Mouse (Mus musculus): ENCODE measurements around the gene Lpcat4.
A peak's percentile ranks its signal among the peaks of the same experiment; 100 is the strongest.
"Not testable (repeated sequence)": the region's sequence is repeated elsewhere in the genome, so short reads cannot be mapped to it uniquely, and the experiment has no call there.

The Lpcat4 gene

DNA sequence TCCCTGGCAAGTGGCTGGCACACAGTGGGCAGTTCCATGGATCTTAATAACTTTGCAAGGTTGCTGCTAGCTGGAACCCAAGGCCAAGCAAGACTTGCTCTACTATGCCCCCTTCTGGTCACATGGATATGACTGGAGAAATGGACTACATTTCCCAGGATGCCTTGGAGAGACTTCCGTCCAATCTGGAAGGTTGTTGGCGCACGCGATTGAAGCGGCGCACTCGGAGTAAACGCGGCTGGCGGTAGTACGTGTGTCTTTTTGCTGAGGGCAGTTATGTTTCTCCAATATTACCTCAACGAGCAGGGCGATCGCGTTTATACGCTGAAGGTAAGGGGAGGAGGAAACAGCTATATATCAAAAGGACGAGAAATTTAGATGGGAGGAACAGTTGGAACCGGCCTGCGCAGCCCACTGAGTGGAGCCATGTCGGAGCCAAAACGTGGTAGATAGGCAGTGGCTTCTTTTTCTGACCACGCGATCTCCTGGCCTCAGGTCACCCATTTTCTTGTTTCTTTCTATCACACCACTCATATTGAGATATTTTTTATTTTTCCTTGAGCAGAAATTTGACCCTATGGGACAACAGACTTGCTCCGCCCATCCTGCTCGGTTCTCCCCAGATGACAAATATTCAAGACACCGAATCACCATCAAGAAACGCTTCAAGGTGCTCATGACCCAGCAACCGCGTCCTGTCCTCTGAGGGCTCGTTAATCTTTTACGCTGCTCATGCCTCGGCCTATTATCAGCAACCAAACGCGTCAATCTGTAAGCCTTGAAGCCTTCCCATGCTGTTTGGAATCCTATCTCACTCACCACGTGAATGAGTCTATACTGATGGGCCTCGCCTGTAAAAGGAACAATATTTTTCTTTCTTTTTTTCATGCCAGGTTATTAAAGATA is 22.7 kb downstream of the Lpcat4 start, which contains the start of gene Nop10:
Gene Nop10, plus strand, starts transcription at position 179 of the 906 bp plus-strand sequence.
- peak; percentile 42 to 61 for DNase-seq (ENCODE audit: low read depth in 1 of 2, low spot score in 2 of 2)

DNA sequence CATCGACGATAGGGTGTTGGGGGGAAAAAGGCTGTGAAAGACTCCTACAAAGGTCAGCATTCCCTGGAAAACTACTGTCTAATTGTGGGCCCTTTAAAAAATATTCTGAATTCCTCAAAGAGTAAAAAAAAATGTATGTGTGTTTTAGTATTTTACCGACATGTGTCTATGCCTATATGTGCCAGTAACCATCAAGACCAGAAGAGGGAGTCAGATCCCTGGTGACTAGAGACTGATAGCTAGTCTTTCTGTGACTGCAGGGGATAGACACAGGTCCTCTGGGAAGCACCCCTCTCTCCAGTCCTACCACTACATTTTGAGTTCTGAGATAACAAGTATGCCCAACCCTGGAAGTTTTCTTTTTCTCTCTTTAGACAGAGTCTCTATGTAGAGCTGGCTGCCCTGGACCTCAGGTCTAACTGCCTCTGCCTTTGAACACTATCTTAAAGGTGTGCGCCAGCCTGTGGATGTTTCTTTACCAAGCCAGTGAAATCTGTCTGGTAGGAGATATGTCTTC is 23.6 kb downstream of the Lpcat4 start:
- no peak for DNase-seq (ENCODE audit: low read depth in 1 of 2, low spot score in 2 of 2)

DNA sequence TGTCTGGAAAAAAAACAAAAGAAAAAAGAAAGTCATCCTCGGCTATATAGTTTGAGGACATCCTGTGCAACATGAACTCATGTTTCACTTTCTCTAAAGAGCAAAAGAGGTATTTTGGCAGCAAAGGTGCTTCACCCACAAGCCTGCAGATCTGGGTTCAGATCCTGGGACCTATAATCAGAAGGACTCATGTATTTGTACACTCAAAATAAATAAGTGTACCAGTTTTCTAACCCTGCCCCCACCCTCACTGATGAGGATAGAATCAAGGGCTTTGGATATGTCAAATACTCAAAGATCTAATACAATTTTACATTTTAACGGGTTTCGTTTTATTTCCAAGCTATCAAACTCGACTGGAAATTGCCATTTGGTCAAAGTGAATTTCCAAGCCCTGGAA is 25.1 kb downstream of the Lpcat4 start:
- DNase-seq (ENCODE audit: low read depth in 1 of 2, low spot score in 2 of 2) = no peak

DNA sequence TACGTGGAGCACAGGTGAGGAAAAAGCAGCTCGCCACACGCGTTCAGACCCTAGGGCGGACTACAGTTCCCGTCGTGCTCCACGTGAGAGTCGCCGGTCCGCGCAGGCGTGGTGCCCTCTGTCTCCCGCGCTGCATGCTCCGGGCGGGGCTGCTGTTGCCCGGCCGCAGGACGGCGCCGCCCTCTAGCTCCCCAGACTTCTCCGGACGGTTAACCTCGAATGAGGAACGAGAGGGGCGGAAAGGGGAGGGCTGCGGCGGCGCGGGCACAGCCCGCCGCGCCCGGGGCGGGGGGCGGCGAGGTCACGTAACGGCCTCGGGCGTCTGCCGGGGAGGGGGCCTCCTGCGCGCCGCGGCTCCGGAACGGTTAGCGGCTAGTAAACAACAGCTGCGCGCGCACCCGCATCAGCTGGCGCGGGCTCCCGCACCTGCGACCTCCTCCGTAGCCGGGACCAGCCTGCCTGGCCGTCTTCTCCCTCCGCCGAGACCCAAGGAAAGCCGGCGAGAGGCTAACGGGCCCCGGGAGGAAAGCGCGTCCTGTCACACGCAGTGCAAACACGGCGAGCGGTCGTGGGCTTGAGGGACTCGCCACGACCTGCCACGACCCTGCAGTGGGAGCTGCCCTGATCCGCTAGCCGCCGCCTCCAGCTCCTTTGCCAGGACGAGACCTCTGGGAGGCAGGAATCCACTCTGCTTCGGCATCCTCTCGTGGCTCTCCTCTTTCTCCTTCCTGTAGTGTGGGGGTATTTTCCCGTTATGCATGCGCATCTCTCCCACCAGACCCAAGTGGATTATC is 26.4 kb downstream of the Lpcat4 start, which contains the start of gene Slc12a6:
Gene Slc12a6, plus strand, starts transcription at position 378 of the 794 bp plus-strand sequence.
- peak; percentile 76 to 87 for DNase-seq (ENCODE audit: low read depth in 1 of 2, low spot score in 2 of 2)

DNA sequence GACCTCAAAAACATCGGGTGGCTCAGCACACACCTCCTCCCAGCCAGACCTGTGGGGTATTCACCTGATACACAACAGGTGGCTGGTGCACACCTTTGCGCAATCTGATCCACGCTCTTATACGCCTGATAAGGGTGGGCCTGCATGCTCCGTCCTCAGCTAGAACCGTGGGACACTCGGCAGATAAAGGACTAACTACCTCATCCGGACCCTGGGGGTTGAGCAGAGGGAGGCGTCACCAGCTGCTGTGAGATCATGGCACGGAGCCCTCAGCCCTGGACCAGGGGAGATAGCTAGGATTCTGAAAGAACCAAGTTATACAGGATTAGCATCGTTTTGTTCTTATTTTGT is 26.9 kb downstream of the Lpcat4 start, which contains the start of gene Gm21985:
Gene Gm21985, plus strand, starts transcription at position 73 of the 351 bp plus-strand sequence.
- peak in 1 of 2 experiments; percentile 45 for DNase-seq (ENCODE audit: low read depth in 1 of 2, low spot score in 2 of 2)

DNA sequence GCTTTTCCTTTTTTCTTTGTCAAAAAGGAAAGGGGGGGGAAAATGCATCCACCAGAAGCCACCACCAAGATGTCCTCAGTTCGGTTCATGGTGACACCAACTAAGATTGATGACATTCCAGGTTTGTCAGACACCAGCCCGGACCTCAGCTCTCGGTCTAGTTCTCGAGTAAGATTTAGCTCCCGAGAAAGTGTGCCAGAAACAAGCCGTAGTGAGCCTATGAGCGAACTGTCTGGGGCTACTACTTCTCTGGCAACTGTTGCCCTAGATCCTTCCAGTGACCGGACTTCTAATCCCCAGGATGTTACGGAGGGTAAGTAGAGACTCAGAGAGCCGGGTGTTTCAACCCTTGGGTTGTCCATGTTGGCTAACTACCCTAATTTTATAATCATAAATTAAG is 27.5 kb downstream of the Lpcat4 start:
- DNase-seq (ENCODE audit: low read depth in 1 of 2, low spot score in 2 of 2) = no peak

GRCm38 (mm10) chr2:112267547-112268269 is 28.4 kb downstream of the Lpcat4 start:
- no peak for DNase-seq (ENCODE audit: low read depth in 1 of 2, low spot score in 2 of 2)

GRCm38 (mm10) chr2:112270011-112270410 is 30.7 kb downstream of the Lpcat4 start:
- DNase-seq (ENCODE audit: low read depth in 1 of 2, low spot score in 2 of 2) = no peak

DNA sequence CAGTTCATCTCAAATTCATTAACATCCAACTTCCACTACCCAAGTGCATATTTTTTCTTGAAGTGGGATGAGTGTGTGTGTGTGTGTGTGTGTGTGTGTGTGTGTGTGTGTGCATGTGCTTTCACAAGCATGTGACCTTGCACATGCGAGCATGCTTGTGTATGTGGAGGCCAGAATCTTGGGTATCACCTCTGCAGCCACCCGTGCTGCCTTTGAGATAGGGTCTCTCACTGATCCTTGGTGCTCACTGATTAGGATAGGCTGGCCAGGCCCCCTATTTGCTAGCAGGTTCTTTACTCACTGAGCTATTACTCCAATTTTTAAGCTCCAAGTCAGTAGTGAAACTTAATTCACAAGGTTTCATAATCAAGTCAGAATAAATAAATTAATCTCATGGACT is 33.6 kb downstream of the Lpcat4 start:
- DNase-seq (ENCODE audit: low read depth in 1 of 2, low spot score in 2 of 2) = no peak

- no peak for DNase-seq (ENCODE audit: low read depth in 1 of 2, low spot score in 2 of 2)
Observed at GRCm38 (mm10) chr2:112273474-112273873, 34.2 kb downstream of the Lpcat4 start.

- no peak for DNase-seq (ENCODE audit: low read depth in 1 of 2, low spot score in 2 of 2)
Observed at GRCm38 (mm10) chr2:112276870-112277269, 37.6 kb downstream of the Lpcat4 start.

DNA sequence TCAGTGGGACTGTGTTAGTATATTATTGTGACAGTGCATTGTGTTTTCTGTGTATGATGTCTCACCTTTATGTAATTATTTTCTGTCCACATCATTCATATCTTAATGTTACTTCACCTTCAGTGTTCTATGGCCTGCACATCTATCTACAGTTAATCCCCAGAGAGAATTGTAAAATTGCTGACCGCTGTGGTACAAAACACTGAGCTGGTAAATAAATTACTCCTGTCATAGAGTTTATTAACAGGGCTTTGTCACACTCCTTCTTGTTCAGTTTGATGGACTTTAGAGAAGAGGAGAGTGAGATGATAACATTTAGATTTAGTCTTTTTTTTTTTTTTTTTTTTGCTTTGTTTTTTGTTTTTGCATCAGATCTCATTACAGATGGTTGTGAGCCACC is 43.6 kb downstream of the Lpcat4 start:
- no peak for DNase-seq (ENCODE audit: low read depth in 1 of 2, low spot score in 2 of 2)

- no peak for DNase-seq (ENCODE audit: low read depth in 1 of 2, low spot score in 2 of 2)
Observed at GRCm38 (mm10) chr2:112284363-112285030, 45.2 kb downstream of the Lpcat4 start.

- DNase-seq (ENCODE audit: low read depth in 1 of 2, low spot score in 2 of 2) = no peak
Observed at GRCm38 (mm10) chr2:112285031-112285390, 45.7 kb downstream of the Lpcat4 start.

DNA sequence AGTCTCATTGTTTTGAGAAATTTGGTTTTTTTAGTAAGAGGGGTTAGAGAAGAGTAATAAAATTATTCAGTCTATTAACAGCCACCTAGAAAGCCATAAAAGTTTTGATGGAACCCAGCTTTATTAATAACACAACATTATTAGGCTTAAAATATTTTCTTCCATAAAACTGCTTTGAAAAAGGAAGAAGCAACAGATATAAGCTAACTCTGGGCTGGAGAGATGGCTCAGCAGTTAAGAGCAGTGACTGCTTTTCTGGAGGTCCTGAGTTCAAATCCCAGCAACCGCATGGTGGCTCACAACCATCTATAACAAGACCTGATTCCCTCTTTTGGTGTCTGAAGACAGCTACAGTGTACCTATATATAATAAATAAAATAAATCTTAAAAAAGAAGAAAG is 46.8 kb downstream of the Lpcat4 start:
- not testable (repeated sequence) for DNase-seq (ENCODE audit: low read depth in 1 of 2, low spot score in 2 of 2)

DNA sequence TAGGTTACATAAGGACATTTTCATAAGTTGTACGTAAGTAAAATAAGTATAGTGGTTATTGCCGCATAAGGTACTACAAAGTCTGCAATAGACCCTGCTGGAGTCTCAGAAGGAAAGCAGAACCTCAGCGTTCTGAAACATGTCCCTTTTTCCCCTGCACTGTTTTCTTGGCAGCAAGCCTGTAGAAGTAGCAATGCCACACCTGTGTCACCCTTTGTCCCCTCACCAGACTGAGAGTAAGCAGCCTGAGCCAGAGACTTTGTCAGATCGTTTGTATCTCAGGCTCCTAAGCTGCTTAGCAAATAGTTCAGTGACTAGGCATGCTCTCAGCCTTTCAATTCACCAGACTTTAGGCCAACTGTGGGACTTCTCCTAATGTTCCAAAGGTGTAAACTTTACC is 47.8 kb downstream of the Lpcat4 start:
- DNase-seq (ENCODE audit: low read depth in 1 of 2, low spot score in 2 of 2) = no peak

DNA sequence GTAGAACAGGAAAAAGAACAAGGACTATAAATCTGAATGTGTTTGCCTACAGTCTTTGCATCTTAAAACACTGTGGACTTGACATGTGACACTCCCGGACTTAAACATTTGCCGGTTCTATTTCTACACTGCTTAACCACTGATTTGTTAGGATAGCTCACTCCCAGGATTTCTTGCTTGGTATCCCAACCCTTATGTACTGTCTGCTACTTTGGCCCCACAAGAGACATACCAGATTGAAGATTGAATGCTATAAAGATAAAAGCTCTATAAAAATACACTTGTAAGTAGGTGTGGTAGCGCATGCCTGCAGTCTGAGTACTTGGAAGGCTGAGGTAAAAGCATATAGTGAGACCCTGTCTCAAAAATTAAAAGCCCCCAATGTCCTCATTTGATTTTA is 50.2 kb downstream of the Lpcat4 start:
- DNase-seq (ENCODE audit: low read depth in 1 of 2, low spot score in 2 of 2) = no peak

GRCm38 (mm10) chr2:112292823-112293222 is 53.6 kb downstream of the Lpcat4 start:
- DNase-seq (ENCODE audit: low read depth in 1 of 2, low spot score in 2 of 2) = no peak

GRCm38 (mm10) chr2:112296211-112296610 is 56.9 kb downstream of the Lpcat4 start:
- DNase-seq (ENCODE audit: low read depth in 1 of 2, low spot score in 2 of 2) = no peak
